Mouse (Mus musculus) cerebellum, postnatal 4 days (tissue): ENCODE results near the gene Epb41l2.

ENCODE experiments used
- DNase-seq, 2 experiments: peaks; one replicate each; pipeline ENCODE4 v3.0.0; 2022; ENCODE audit warnings: low spot score in 2 of 2, mixed read lengths in 1 of 2

Epb41l2 gene

DNA sequence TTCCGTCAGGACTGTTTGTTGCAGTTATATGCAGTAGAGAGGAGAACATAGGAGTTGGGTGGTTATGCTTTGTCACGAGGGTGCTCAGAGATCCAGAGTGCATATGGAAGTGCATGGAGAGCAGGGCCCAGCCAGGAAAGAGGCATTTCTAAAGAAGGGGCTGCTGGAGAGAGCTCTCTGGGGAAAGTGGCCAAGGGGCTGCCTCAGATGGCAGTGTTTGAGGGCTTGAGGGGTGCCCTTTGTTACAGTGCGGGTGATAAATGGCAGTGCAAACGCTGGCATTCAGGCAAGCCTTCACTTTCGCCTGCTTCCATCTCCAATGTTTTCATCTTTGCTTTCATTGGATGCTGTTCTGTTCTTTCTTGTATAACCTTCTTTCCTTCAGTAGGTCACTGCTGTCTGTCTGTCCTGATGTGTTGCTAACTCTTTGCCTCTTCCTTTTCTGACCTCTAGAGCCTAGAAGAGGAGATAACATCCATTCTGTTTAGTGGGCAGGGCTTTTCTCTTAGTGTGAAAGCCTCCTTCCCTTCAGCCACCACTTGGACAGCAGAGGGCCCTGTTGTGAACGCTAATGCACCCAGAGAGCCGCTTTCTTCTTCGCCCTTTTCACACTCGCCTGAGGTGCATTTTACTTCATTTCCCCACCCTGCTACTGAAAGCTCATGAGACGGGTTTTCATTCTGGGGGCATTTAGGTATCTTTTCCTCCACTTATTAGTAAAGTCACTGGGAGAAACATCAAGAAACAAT is 139.9 kb downstream of the Epb41l2 start:
- no peak for DNase-seq

DNA sequence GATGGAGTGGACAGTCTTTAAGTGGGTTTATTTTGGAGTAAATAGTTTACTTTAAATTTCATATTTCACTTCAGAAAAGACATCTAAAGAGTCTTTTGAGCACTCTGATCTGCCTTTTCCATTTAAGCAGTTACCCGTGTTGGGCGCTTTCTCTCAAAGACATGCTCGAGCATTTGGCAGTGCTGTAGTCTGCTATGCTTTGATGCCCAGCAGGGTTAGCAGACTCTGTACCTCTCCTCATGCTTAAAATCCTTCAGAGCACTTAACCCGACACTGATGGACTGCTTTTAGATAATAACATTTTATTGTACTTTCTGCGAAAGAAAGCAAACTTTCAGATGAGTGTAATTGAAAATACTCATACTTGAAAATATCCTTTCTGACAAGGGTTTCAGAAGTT is 143.7 kb downstream of the Epb41l2 start:
- no peak for DNase-seq

DNA sequence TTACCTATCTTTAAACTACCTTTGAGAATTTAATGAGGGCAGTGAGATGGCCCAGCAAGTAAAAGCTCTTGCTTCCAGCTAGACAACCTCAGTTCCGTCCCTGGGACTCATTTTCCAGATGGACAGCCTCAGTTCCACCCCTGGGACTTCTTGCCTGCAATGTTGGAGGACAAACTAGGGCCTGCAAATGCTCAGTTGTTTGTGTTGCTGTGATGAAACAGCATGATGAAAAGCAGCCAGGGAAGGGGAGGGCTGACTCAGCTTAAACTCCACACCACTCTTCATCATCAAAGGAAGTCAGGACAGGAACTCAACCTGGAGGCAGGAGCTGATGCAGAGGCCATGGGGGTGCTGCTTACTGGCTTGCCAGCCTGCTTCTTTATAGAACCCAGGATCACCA is 154.2 kb downstream of the Epb41l2 start:
- DNase-seq = no peak

DNA sequence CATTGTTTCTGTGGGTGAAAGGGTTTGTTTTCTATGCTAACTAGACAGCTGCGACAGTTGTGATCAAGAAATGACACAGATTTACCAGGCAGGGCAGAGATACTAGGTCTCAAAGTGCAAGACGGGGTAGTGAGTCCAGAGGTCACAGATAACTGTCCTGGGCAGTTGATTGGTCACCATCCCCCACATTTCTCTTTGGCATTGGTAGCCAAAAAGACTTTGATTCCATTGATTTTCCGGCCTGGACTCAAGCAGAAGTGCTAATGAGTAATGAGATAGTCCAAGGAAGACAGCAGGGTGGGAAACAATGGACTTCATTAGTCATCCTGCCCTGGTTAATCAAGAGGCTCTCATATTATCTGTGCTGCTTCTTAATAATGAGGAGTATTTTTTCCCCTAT is 160.4 kb downstream of the Epb41l2 start:
- DNase-seq = no peak

DNA sequence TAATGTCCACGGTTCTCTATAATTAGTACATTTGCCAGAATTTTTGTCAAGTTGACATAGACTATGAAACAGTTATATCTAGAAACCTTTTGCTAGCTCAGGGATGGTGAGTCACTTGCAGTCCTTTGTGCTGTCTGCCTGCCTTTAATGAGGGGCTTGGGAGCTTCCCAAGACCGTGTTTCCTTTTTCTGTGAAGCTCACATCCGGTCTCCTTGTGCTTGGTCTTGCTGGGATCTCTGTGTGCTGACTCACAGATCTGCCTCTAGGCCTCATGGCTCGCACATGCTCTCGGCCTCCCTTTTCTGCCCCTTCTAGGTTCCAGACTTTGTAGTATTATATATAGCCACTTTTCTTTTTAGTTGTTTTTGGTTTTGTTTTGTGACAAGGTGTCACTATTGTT is 160.8 kb downstream of the Epb41l2 start:
- no peak for DNase-seq

DNA sequence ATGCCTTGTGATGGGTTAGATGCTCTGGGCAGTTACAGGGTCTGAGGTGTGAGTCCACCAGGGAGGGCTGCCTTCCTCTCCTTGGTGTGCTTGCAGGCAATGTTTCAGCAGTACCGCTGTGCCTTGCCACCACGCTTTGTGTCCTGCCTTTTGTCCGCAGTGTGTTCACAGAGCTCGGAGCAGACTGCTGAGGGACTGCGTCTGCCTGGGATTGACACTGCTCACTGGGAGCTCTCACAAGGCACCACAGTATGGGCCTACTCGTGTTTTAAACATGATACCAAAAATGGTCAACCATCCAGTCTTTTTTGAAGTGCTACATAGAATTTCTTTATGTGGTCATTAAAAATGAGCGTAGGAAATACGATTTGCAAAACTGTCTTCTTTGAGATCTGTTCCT is 164.1 kb downstream of the Epb41l2 start:
- no peak for DNase-seq

DNA sequence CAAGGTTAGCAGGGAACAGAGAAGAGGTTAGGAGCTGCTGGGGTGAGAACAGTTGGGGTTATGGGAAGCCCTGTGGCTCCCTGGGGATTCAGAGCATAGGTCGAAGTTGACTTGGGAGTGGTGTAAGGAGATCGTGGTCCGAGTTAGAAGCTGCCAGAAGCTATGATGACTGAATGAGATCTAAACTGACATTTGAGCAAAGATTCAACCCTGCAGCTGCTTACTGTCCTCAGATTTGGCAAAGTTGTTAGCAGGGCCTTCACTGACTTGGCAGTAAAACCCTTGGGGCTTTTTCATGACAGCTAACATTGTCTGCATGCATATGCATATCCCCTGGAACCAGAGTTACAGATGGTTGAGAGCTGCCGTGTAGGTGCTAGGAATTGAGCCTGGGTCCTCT is 166.6 kb downstream of the Epb41l2 start:
- DNase-seq = no peak

DNA sequence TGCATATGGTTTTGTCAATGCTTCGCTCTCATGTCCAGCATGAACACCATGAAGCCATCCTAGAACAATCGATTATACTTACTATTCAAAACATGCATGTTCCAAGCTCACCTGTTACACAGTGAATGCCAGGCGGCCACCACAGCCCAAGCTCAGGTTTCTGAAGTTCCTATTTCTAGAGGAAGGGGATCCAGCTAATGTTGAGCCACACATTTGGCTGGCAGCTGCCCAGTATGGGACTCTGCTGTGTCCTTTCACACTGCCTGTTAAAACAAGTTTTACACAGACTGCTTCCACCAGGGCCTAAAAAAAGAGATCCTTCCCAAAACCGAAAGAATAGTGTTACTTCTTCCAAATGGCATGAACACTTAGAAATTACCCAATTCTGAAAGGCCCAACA is 167.0 kb downstream of the Epb41l2 start:
- DNase-seq = no peak

DNA sequence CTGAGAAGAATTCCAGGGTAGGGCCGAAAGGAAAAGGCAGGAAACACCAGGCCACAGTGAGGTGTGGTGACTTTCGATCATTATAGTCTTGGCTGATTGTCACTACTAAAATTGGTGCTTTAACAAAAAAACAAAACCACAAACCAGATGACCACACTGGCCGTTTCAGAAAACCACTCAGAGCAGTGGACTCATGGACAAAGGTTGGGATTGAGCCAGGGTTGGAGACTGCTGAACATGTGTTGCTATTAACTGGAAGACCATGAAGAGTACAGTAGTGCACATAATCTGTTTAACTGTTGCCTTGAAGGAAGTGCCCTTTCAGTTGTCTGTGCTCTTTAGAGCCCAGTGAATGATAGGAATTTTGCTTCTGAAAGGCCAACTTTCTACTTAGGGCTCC is 167.5 kb downstream of the Epb41l2 start:
- no peak for DNase-seq

DNA sequence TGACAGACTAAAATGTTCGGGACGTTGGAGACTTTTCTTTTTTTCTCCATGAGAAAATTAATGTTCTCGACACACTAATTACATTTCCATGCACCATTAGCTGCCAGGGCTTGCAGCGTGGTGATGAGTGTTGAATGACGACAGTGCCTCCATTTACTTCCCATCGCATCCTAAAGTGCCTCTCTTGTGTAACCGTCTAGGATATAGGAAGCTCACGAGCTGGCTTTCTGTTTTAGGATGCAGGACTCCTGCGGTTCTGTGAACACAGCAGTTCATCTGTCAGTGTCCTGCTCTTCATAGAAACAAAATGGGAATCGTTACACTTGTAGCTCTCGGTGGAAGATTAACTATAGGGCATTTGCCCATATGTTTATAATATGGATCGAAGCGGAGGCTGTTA is 171.7 kb downstream of the Epb41l2 start:
- no peak for DNase-seq

DNA sequence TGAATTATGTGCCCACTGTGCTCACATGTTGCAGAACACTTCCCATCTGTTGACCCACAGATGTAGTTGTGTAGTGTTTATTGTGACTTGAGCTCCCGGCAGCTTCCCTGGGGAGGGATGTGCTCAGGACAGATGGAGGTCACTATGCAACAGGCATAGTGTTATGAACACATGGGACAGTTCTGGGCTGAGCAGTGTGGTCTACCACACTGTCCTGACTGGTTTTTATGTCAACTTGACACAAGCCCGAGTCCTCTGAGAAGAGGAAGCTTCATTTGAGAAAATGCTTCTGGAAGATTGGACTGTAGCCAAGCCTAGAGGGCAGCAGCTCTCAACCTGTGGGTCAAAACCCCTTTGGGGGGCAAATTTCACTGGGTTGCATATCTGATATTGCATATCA is 173.5 kb downstream of the Epb41l2 start:
- DNase-seq = no peak

DNA sequence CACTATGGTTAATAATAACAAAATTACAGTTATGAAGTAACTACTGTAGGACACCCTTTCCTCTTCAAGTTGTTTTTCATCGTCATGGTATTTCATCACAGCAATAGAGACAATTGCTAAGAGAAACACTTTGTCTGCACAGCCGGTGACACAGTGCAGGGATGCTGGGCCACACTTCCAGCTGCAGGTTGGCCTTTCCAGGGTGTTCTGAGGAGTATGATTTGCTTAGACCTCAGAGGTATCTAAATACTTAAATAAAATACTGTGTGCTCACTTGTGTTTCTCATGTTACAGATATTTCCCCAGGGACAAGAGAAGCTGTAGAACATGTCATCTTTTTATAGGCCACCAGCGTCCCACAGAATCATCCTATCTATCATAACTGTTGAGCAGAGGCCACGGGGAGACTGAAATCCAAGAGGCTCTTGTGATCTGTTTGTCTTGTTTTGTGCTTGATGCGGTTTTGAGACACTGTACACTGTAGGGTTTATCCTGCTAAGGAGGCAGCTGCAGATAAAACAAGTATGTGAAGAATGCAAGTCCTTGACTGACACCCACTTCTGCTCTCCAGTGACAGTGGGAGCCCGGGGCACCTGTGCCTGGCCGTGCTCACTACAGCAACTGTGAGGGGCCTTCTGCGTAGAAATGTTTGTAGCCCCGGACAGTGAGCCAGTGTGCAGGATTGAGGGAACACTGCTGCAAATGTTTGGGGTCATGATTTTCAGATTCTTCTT is 174.1 kb downstream of the Epb41l2 start:
- DNase-seq = no peak

DNA sequence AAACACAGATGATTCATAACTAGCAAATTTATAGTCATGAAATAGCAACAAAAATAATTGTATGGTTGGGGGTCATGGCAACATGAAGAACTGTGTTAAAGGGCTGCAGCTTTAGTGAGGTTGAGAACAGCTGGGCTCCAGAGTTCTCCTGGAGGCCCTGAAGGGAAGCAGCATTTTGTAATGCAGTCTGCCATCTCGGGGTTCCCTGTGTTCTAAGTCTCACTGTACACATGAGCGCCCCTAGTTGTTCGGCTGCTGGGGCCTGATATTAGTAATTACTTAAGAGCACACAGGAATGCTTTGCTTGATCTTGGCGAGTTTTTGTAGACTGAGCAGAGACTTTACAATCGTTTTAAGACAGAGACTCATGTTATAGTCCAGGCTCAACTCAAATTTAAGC is 174.9 kb downstream of the Epb41l2 start:
- DNase-seq = no peak

DNA sequence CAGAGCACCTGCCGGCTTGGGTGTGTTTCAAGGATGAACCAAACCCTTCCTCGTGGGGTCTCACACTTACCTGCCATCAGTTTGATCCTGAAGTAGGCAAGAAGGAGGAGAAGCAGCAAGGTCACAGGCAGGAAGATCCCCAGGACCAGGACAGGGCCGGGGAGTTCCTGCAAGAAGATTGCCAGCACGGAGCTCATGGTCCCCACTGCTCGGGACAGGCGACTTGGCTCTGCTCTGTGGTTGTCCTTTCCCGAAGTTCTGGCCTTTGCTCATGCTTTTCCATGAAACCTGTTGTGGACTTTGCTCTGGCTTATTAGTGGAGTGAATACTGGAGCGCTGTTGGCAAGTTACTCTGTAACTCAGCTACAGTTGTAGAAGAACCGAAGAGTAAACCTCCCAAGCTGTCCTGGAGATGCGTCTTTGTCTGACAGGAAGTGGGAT is 176.3 kb downstream of the Epb41l2 start, which contains the start of gene Smlr1:
Smlr1 (minus strand) TSS at position 377 of the 441 bp plus-strand sequence.
- no peak for DNase-seq

DNA sequence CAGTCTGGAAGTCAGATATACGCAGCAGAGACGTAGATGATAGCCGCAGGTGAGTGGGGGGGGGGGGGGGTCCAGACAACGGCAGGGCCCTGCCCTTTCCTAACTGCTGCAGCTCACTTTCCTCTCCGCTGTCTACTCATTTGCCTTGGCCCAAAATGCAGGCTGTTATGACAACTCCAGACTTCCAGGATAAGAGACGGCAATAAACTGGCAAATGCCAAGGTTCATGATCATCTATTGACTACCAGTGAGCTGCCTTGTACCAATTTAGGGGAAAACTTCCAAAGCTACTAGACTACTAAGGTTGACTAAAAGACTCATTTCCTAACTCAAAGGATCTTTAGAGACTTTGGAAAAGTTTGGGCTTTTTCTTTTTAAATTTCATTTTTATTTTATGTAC is 177.0 kb downstream of the Epb41l2 start:
- DNase-seq = no peak

DNA sequence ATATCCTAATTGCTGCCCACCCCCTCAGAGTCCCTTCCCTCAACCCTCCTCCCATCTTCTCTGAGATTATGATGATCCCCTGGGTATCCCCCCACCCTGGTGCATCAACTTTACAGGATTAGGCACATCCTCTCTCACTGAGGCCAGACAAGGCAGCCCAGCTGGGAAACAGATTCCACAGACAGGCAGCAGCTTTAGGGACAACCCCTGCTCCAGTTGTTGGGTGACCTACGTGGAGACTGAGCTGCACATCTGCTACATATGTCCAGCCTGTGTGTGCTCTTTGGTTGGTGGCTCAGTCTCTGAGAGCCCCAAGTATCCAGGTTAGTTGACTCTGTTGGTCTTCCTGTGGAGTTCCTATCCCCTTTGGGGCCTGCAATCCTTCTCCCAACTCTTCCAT is 179.1 kb downstream of the Epb41l2 start:
- DNase-seq = no peak

DNA sequence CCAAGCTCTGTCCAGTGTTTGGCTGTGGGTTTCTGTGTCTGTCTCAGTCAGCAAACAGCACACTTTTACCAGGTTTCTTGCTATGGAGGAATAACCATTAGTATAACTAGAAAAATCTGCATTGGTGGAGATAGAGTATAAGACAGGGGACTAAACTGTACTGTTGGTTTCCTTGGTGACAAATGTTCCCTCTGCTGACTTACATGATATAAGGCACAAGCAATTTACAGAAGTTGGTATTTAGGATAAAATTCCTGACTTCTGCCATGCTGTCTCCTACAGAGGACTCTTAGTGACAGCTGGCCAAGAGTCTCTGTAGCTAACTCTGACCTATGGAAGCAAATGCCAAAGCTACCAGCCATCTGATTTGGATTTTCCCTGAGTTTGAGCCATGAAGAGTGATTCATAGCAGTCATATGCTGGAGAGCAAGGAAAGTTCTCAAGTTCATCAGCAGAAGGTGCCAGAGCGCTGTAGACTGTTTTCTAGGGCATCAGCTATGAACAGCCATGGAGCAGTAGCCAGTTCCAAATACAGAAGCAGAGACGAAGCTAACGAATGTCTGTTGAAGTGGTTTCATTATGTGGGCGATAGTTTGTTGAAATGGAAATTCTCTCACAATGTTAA is 179.7 kb downstream of the Epb41l2 start:
- DNase-seq = peak in 1 of 2 experiments; percentile 6

DNA sequence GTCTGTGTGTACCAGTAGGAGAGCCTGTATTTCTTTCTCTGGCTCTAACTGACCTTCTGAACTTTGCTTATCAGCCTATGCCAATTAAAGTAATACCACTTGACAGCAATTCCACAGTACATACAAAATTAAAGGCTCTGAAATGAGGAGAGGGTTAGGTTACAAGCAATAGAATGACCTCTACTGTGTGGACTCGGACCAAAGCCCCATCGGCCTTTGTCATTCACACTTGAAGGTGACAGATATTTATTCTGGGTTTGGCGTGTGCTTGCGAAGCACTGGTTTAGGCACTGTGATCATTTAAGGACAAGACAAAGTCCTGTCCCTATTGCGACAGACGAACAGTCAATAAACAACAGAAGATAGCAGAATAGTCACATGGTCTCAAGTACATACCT is 180.2 kb downstream of the Epb41l2 start:
- DNase-seq = no peak

DNA sequence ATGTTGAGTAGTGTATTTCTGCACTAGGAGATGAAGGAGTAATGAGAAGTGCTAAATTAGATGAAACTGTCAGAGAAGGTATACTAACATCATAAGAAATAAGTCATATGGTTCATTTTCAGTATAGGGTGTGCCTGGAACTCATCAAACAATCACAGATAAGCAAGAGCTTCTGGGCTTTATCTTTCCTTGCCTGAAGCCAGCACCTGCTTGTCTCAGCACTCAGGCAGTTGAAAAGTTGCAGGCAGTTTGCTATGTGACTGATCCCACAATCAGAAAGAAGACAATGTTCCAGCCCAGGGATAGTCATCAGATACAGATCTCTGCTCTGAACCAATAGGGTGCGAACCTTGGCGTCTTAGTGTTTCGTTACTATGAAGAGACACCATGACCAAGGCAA is 181.5 kb downstream of the Epb41l2 start:
- DNase-seq = no peak

DNA sequence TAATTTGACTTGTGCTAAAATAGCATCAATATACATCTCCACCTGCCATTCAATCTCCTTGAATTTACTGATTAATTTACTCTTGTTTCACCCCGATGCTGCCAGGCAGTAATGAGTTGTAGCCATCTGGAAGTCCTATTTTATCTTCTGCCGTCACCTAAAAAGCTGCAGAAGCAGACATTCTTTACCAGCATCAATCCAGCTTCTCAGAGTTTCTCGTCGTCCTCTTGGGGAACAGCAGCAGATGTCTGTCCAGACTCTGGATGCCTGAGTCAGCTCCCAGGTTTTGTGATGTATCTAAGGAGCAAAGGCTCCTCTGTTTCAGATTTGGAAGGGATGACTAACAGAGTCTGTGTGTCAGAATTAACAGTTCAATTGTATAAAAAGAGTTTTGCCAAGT is 193.3 kb downstream of the Epb41l2 start:
- DNase-seq = no peak

DNA sequence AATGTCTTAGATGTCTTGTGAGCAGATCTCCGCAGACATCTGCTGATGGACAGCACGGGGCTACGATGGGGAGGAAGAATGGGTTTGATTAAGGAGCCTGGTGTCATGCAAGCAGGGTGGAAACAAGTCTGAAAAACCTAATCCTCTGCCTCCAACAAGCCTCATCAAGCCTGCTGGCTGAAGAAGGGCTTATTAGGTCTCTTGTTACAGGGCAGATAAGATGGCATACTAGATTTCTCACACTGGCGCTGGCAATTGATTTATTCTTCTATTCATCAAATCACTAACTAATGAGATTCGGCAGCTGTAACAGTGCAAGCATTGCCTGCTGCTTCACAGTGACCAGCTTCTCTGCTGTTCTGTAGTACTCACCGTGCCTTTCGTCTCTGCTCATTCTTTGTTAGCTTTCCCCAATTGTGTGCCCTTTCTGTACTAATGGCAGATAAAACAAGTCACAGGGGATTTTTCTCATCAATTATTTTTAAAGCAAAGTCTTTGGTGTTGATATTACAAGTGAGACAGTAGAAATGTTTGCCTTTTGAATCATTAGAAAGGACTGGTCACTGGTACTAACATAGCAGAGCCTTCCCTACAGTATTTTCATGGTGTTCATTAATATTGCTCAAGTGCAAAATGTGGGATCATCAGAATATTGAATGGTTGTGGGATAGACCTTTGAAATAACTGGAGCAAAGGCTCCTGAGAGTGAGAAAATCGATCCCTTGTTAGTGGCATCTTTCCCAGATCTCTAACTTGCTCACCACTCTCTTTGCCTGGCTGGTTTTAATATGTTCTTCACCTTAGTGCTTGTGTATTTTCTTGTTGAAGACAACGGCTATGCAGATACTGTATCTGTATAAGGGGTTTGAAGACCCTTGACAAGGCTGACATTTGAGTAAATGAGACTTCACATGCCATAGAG is 212.0 kb downstream of the Epb41l2 start:
- no peak for DNase-seq
